Mouse (Mus musculus) urinary bladder, adult 2 months (tissue): ENCODE data around the gene 4930555G01Rik. TPM values are rescaled to one million over a fixed set of nuclear protein-coding genes. Genes with fewer than 3 reads are reported as not detected.
"Not testable (repeated sequence)": the region's sequence is repeated elsewhere in the genome, so short reads cannot be mapped to it uniquely, and the experiment has no call there.

ENCODE experiments used
- DNase-seq: peaks from one replicate; pipeline ENCODE4 v3.0.0; 2022; ENCODE audit warnings: low spot score
- polyA plus RNA-seq: library from polyadenylated mRNA; depleted of rRNA; stranded (reverse); fragments of >200 nt; gene quantifications from 2 replicates; pipeline ENCODE4 v1.2.3, GENCODE M21; 2012; rRNA removed

4930555G01Rik gene
- polyA plus RNA-seq, result not detected in 2 replicates

DNA sequence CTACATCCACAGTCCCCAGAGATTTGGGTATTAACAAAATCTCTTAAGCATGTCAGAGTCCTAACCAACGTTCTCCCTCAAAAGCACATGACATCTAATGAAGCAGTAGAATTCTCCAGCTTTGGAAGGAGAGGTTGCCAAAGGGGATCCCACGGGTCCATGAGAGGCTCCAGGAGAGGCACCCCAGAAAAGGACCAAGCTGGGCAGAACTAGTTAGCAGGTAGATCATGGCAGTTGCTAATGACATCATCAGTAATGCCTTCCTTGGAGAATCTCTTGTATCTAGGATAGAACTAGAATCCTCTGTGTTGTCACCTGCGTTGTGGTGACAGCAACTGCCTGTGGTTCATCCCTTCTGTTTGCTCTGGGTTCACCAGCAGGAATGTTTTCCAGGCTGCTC is at the start of gene 4930555G01Rik:
4930555G01Rik (plus strand) TSS at position 301 of the 400 bp plus-strand sequence.
- not testable (repeated sequence) for DNase-seq

DNA sequence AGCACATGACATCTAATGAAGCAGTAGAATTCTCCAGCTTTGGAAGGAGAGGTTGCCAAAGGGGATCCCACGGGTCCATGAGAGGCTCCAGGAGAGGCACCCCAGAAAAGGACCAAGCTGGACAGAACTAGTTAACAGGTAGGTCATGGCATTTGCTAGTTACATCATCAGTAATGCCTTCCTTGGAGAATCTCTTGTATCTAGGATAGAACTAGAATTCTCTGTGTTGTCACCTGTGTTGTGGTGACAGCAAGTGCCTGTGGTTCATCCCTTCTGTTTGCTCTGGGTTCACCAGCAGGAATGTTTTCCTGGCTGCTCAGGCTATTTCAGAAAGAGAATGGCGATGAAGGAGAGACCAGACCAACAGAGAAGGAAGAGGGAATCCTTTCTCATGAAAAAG is 34.8 kb upstream of the 4930555G01Rik start, which contains the start of gene Gm3298:
Gm3298 (plus strand) TSS at position 301 of the 400 bp plus-strand sequence.
- not testable (repeated sequence) for DNase-seq

DNA sequence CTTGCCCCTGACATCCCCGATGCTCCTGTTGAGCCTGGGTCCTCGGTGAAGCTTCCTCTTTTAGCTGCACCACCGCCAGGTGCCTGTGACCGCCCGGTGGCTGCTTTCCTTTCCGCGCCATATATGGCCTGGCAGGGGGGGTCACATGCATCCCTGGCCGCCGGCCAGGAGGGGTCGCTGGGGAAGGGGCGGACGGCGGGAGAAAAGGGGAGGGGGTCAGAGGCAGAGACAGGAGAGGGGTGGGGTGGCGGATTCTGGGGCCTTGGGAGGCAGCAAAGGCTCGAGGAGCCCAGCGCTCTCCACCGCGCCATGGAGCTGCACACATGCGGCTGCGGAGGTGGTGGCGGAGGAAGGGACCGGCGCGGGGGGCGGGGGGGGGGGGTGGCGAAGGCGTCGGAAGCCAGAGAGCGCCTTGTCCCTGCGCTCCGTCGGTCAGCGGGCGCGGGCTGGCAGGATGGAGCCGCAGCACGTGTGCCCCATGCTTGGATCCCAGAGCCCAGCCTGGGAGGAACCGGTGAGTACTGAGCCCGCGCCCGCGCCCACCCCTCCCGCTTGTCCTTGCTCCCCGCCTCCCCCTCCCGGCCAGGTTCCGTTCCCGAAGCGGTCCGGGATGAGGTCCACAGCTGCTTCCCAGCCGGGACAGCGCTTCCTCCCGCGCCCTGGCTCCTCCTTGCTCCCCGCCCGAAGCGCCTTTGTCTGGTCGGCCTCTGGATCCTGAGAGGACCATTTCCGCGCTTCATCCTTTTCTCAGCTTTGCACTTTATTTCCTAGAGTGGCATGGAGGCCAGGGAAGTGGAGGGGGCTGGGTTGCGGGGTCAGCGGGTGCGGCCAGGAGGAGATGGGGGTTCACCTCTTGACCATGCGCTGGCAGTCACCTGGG is 20.4 kb downstream of the 4930555G01Rik start, which contains the start of gene Gm8281:
Gm8281 (plus strand) TSS at position 430 of the 880 bp plus-strand sequence.
- DNase-seq, result not testable (repeated sequence)

Other genes starting within 250 kb of the 4930555G01Rik start
- gene Gm3269, start 212.5 kb upstream of the 4930555G01Rik start, polyA plus RNA-seq, result not detected in 2 replicates
- gene Gm3264, start 195.1 kb upstream of the 4930555G01Rik start, polyA plus RNA-seq, result 0.19 and 0.54 TPM in 2 replicates
- 0.21 TPM in 1 of 2 replicates, not detected in the other for gene Gm3278, start 158.2 kb upstream of the 4930555G01Rik start, polyA plus RNA-seq
- not detected in 2 replicates for gene Gm8297, start 66.7 kb upstream of the 4930555G01Rik start, polyA plus RNA-seq
- gene Gm3298, start 34.7 kb upstream of the 4930555G01Rik start, polyA plus RNA-seq, result 0.47 TPM in 1 of 2 replicates, not detected in the other
- 0.38 and 0.74 TPM in 2 replicates for gene Gm8281, start 20.4 kb downstream of the 4930555G01Rik start, polyA plus RNA-seq
- not detected in 2 replicates for gene Gm8279, start 80.9 kb downstream of the 4930555G01Rik start, polyA plus RNA-seq
- not detected in 2 replicates for gene Gm3317, start 113.9 kb downstream of the 4930555G01Rik start, polyA plus RNA-seq
- gene Gm8271, start 135.2 kb downstream of the 4930555G01Rik start, polyA plus RNA-seq, result not detected in 2 replicates
- not detected in 2 replicates for gene Gm3526, start 210.0 kb downstream of the 4930555G01Rik start, polyA plus RNA-seq